Mouse (Mus musculus) liver, postnatal 0 days (tissue): Measurements from ENCODE around the gene Alkbh6. TPM values are rescaled to one million over a fixed set of nuclear protein-coding genes. Genes with fewer than 3 reads are reported as not detected.

Experiments
- ATAC-seq: fragments of 200-750 bp; cut with Nextera tagmentation; 2 replicates; pipeline ENCODE4 v1.8.0; 2017; ENCODE audit warnings: mild to moderate bottlenecking, moderate library complexity
- DNase-seq: peaks from one replicate; pipeline ENCODE4 v3.0.0-alpha.2; 2016
- H3K27ac ChIP-seq: fragments of 300-500 bp; sonication (generic); 2 replicates; pipeline ENCODE4 v1.5.1; 2014; ENCODE audit warnings: antibody characterized with exemption, moderate library complexity, mild to moderate bottlenecking, low read depth
- H3K27me3 ChIP-seq: fragments of 300-500 bp; sonication (generic); 2 replicates; pipeline ENCODE4 v1.6.1; 2014; ENCODE audit warnings: low read length, control low read depth, mixed read lengths; ENCODE audit not compliant: insufficient read depth
- H3K36me3 ChIP-seq: fragments of 300-500 bp; sonication (generic); replicated peaks from 2 replicates; pipeline ENCODE4 v1.6.1; 2014; ENCODE audit warnings: mild to moderate bottlenecking, control low read depth, low read length, moderate library complexity, mixed read lengths; ENCODE audit not compliant: insufficient read depth
- H3K4me1 ChIP-seq: fragments of 300-500 bp; sonication (generic); 2 replicates; pipeline ENCODE4 v1.6.1; 2014; ENCODE audit warnings: antibody characterized with exemption, mild to moderate bottlenecking, control low read depth; ENCODE audit not compliant: insufficient read depth
- H3K4me2 ChIP-seq: fragments of 300-500 bp; sonication (generic); 2 replicates; pipeline ENCODE4 v1.6.1; 2014; ENCODE audit warnings: low read depth, mild to moderate bottlenecking, low read length, moderate library complexity, mixed read lengths
- H3K4me3 ChIP-seq: fragments of 300-500 bp; sonication (generic); 2 replicates; pipeline ENCODE4 v1.5.1; 2014; ENCODE audit warnings: low read depth, low read length
- H3K9ac ChIP-seq: fragments of 300-500 bp; sonication (generic); replicated peaks from 2 replicates; pipeline ENCODE4 v1.6.1; 2014; ENCODE audit warnings: mild to moderate bottlenecking, moderate library complexity
- H3K9me3 ChIP-seq: fragments of 300-500 bp; sonication (generic); 2 replicates; pipeline ENCODE4 v1.6.1; 2016; ENCODE audit warnings: mild to moderate bottlenecking, control low read depth, low read length, mixed read lengths
- CTCF ChIP-seq: sonication (generic); IDR thresholded peaks from 2 replicates; pipeline ENCODE4 v1.5.1; 2016; ENCODE audit warnings: antibody characterized with exemption, low read depth
- EP300 ChIP-seq: IDR thresholded peaks from 2 replicates; pipeline ENCODE4 v1.6.1; 2016; ENCODE audit warnings: antibody characterized with exemption, low read depth, mild to moderate bottlenecking
- WGBS: fragments of 180-500 bp; shearing (Covaris S2); extraction: QIAGEN DNeasy Blood & Tissue Kit; methylation state at CpG from one replicate; pipeline ENCODE4 v1.1.7; 2014; ENCODE audit not compliant: insufficient replicate concordance; 5-methylcytosine and 5-hydroxymethylcytosine counted together
- polyA plus RNA-seq: library from polyadenylated mRNA; unstranded; fragments of >200 nt; fragmentation: Nextera tagmentation; extraction: Ambion mirVana; gene quantifications from 2 replicates; pipeline ENCODE4 v1.2.1, GENCODE M21; 2015

The Alkbh6 gene
- polyA plus RNA-seq, 1 experiment from 2014 or later: 23.9 TPM

GRCm38 (mm10) chr7:30359276-30359865, 50.9 kb downstream of the Alkbh6 start:
- Histone ChIP-seq H3K4me3 (peak overlapping the region; percentile 27), H3K27ac (peak overlapping the region; percentile 95), H3K4me1 (peaks cover 8% of the 10 kb centered on the region), H3K9me3 (no peaks in the 10 kb centered on the region), H3K36me3 (no peaks in the 10 kb centered on the region), H3K27me3 (no peaks in the 10 kb centered on the region), H3K4me2 (peak overlapping the region; percentile 65), H3K9ac (peak overlapping the region; percentile 35)
- DNase-seq (peak; percentile 56), ATAC-seq (peak; percentile 38)
- TF ChIP-seq EP300 (no peak), CTCF (0 out of 2 replicates have a peak, but pooled peaks have one; percentile 11)
- WGBS: 61% methylated on average over 29 of the region's 31 CpGs

DNA sequence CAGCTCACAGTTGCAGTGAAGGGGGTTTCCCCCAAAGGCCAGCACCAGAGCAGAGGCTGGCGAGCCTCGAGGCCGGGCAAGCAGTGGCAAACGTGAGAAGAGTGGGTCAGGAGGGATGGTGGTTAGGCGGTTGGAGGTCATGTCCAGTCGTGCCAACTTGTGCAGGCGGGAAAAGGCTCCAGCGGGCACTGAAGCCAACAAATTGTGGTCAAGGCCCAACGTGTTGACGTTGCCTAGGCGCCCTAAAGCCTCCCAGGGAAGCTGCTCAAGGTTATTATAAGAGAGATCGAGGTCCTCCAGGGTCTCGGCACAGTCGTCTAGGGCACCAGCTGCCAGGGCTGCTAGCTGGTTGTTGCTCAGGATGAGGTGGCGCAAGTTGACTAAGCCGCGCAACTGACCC, 51.5 kb downstream of the Alkbh6 start:
- H3K9me3 ChIP-seq: no peaks in the 10 kb centered on the region
- peak overlapping the region; percentile 35 for H3K9ac ChIP-seq
- peaks cover 4% of the 10 kb centered on the region; the same call in 1 of the 2 replicates for H3K4me1 ChIP-seq
- TF ChIP-seq CTCF (no peak), EP300 (no peak)
- no peaks in the 10 kb centered on the region for H3K27me3 ChIP-seq
- H3K4me3 ChIP-seq: peak overlapping the region; percentile 27
- peak overlapping the region; percentile 65 for H3K4me2 ChIP-seq
- H3K36me3 ChIP-seq: no peaks in the 10 kb centered on the region
- DNase-seq (no peak), ATAC-seq (no peak)
- peak overlapping the region; percentile 95 for H3K27ac ChIP-seq
- WGBS: 78% methylated on average over 17 of the region's 17 CpGs

DNA sequence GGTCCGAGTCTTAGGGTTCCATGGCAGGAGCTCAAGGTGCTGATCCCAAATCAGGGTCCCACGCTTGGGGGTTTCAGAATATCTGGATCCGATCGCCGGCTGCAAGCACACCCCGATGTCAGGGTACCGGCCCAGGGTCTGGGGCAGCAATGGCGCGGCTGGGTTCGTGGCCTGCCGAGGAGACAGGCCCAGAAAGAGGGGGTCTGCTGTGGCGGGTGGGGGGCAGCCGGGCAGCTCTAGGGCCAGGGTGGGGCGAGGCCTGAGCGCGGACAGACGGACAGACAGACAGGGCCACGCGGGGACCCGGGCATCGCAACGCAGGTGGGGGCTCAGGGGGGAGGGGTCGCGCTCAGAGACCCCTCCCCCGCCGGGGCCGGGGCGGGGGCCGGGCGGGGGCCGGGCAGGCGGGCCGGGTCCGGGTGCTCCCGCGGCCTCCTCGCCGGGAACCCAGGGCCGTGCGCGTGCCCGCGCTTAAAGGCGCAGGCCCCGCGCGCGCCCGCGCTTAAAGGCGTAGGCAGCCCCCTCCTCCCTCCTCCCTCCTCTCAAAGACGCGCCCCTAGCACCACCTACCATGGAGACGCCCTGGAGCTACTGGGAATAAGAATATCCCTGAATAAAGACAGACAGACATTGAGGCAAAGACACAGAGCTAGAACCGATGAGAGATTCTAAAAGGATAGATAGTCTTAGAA, 54.3 kb downstream of the Alkbh6 start, which contains the start of gene Lrfn3:
TSS of gene Lrfn3 (minus strand) at position 121 of the 692 bp plus-strand sequence.
- Histone ChIP-seq H3K9ac (peak within 1 kb of the TSS; percentile 59), H3K4me1 (peaks cover 4% of the 10 kb centered on the region; the same call in 1 of the 2 replicates), H3K27me3 (no peaks in the 10 kb centered on the region), H3K27ac (peak within 1 kb of the TSS; percentile 67), H3K4me3 (peak within 1 kb of the TSS; percentile 46), H3K4me2 (peak within 1 kb of the TSS; percentile 65), H3K36me3 (no peaks in the 10 kb centered on the region), H3K9me3 (no peaks in the 10 kb centered on the region)
- WGBS: 4% methylated on average over 33 of the region's 55 CpGs
- no peak for ATAC-seq
- TF ChIP-seq CTCF: no peak
- TF ChIP-seq EP300: no peak
- peak; percentile 58 for DNase-seq

DNA sequence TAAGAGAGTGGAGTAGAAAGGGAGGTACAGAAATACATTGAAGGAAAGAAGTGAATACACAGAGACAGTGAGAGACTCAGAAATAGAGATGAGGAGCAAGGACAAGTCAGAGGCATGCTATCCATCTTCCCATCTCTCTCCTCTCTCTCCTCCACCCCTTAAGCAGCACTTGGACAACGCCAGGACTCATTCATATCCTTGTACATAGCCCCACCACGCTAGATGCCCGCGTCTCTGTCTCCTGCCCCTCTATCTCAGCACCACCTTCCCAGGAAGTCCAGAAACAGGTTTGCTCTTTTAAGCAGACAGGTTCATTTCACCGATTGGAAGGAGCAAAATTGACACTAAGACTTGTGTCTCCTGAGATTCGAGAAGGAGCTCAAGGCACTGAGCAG, 54.8 kb downstream of the Alkbh6 start:
- peak overlapping the region; percentile 65 for H3K4me2 ChIP-seq
- H3K4me1 ChIP-seq: peaks cover 4% of the 10 kb centered on the region; the same call in 1 of the 2 replicates
- H3K27ac ChIP-seq: no peak overlapping the region
- WGBS: 66% methylated on average over 6 of the region's 6 CpGs
- H3K9me3 ChIP-seq: no peaks in the 10 kb centered on the region
- no peak for TF ChIP-seq CTCF
- TF ChIP-seq EP300: no peak
- H3K4me3 ChIP-seq: peak overlapping the region; percentile 46; the same call in 1 of the 2 replicates
- H3K27me3 ChIP-seq: no peaks in the 10 kb centered on the region
- no peak overlapping the region for H3K9ac ChIP-seq
- ATAC-seq (no peak), DNase-seq (no peak)
- no peaks in the 10 kb centered on the region for H3K36me3 ChIP-seq

Other genes starting within 250 kb of the Alkbh6 start
- 0.54 and 0.68 TPM in 2 replicates for gene Zfp82, start 235.8 kb upstream of the Alkbh6 start, polyA plus RNA-seq
- gene Gm26920, start 218.3 kb upstream of the Alkbh6 start, polyA plus RNA-seq: not detected in 2 replicates
- gene Zfp566, start 218.2 kb upstream of the Alkbh6 start, polyA plus RNA-seq: 1.2 and 1.7 TPM in 2 replicates
- gene Zfp260, start 213.9 kb upstream of the Alkbh6 start, polyA plus RNA-seq: 10.1 and 10.7 TPM in 2 replicates
- 0.54 and 0.75 TPM in 2 replicates for gene Zfp382, start 186.8 kb upstream of the Alkbh6 start, polyA plus RNA-seq
- gene Zfp146, start 139.0 kb upstream of the Alkbh6 start, polyA plus RNA-seq: 2.1 and 3.1 TPM in 2 replicates
- gene Cox7a1, start 124.6 kb upstream of the Alkbh6 start, polyA plus RNA-seq: 7.0 and 15.1 TPM in 2 replicates
- gene Capns1, start 109.9 kb upstream of the Alkbh6 start, polyA plus RNA-seq: 30.2 and 30.6 TPM in 2 replicates
- gene Polr2i, start 76.8 kb upstream of the Alkbh6 start, polyA plus RNA-seq: 42.9 and 43.3 TPM in 2 replicates
- gene Tbcb, start 76.4 kb upstream of the Alkbh6 start, polyA plus RNA-seq: 41.8 and 42.1 TPM in 2 replicates
- gene Ovol3, start 73.0 kb upstream of the Alkbh6 start, polyA plus RNA-seq: not detected in 2 replicates
- gene Thap8, start 28.6 kb upstream of the Alkbh6 start, polyA plus RNA-seq: 0.08 and 0.15 TPM in 2 replicates
- gene Wdr62, start 28.3 kb upstream of the Alkbh6 start, polyA plus RNA-seq: 3.1 and 3.4 TPM in 2 replicates
- 0.34 and 0.59 TPM in 2 replicates for gene Clip3, start 17.0 kb upstream of the Alkbh6 start, polyA plus RNA-seq
- gene Syne4, start 6.1 kb downstream of the Alkbh6 start, polyA plus RNA-seq: 11.4 and 12.8 TPM in 2 replicates
- gene E130208F15Rik, start 13.0 kb downstream of the Alkbh6 start, polyA plus RNA-seq: not detected in 2 replicates
- 14.0 TPM in 2 replicates for gene Sdhaf1, start 15.2 kb downstream of the Alkbh6 start, polyA plus RNA-seq
- 7.4 and 8.3 TPM in 2 replicates for gene Lrfn3, start 54.1 kb downstream of the Alkbh6 start, polyA plus RNA-seq
- gene Tyrobp, start 105.0 kb downstream of the Alkbh6 start, polyA plus RNA-seq: 221 and 231 TPM in 2 replicates
- 17.4 and 17.6 TPM in 2 replicates for gene Hcst, start 111.1 kb downstream of the Alkbh6 start, polyA plus RNA-seq
- gene Nfkbid, start 113.0 kb downstream of the Alkbh6 start, polyA plus RNA-seq: 1.7 and 2.3 TPM in 2 replicates
- gene Aplp1, start 136.8 kb downstream of the Alkbh6 start, polyA plus RNA-seq: 1.2 and 1.6 TPM in 2 replicates
- 0.05 TPM in 1 of 2 replicates, not detected in the other for gene Kirrel2, start 149.0 kb downstream of the Alkbh6 start, polyA plus RNA-seq
- gene Nphs1, start 149.6 kb downstream of the Alkbh6 start, polyA plus RNA-seq: 0.06 and 0.07 TPM in 2 replicates
- gene Prodh2, start 184.9 kb downstream of the Alkbh6 start, polyA plus RNA-seq: 203 and 205 TPM in 2 replicates
- gene Arhgap33, start 226.3 kb downstream of the Alkbh6 start, polyA plus RNA-seq: 1.0 and 1.1 TPM in 2 replicates
- 4.9 and 6.6 TPM in 2 replicates for gene Hspb6, start 243.5 kb downstream of the Alkbh6 start, polyA plus RNA-seq
- gene Proser3, start 243.6 kb downstream of the Alkbh6 start, polyA plus RNA-seq: 0.53 and 1.1 TPM in 2 replicates